Mouse (Mus musculus) brain, adult 10 weeks (tissue): ENCODE data around the gene 9230113P08Rik. TPM values are rescaled to one million over a fixed set of nuclear protein-coding genes. Genes with fewer than 3 reads are reported as not detected.

Experiments
- polyA plus RNA-seq: library from polyadenylated mRNA; stranded (reverse); fragments of 350-450 nt; fragmentation: Illumina TruSeq; extraction: RNeasy Lipid Tissue Mini Kit (QIAGEN cat#74804); gene quantifications from one replicate; pipeline ENCODE4 v1.2.3, GENCODE M21; 2015; ENCODE audit warnings: low read depth, low replicate concordance

9230113P08Rik gene
- not detected for polyA plus RNA-seq

GRCm38 (mm10) chr9:35908123-35908522, at the start of gene 9230113P08Rik:
9230113P08Rik (plus strand) TSS chr9:35908423.

Other genes starting within 250 kb of the 9230113P08Rik start
- gene Pate1, start 221.0 kb upstream of the 9230113P08Rik start, polyA plus RNA-seq = not detected
- gene Gm17677, start 167.4 kb upstream of the 9230113P08Rik start, polyA plus RNA-seq = not detected
- gene Gm17727, start 130.3 kb upstream of the 9230113P08Rik start, polyA plus RNA-seq = not detected
- gene Gm27235, start 118.3 kb upstream of the 9230113P08Rik start, polyA plus RNA-seq = not detected
- gene D730048I06Rik, start 118.3 kb upstream of the 9230113P08Rik start, polyA plus RNA-seq = not detected
- not detected for gene 9230110F15Rik, start 64.3 kb upstream of the 9230113P08Rik start, polyA plus RNA-seq
- not detected for gene Gm5916, start 220.4 kb downstream of the 9230113P08Rik start, polyA plus RNA-seq